Mouse (Mus musculus) right cerebral cortex, postnatal 36 days (tissue): Measurements from ENCODE around the gene Tbc1d16.

Experiments
- DNase-seq, 2 experiments: peaks; one replicate each; pipeline ENCODE4 v3.0.0; 2022; ENCODE audit warnings: low spot score in 2 of 2, mixed read lengths in 1 of 2

Tbc1d16 gene

DNA sequence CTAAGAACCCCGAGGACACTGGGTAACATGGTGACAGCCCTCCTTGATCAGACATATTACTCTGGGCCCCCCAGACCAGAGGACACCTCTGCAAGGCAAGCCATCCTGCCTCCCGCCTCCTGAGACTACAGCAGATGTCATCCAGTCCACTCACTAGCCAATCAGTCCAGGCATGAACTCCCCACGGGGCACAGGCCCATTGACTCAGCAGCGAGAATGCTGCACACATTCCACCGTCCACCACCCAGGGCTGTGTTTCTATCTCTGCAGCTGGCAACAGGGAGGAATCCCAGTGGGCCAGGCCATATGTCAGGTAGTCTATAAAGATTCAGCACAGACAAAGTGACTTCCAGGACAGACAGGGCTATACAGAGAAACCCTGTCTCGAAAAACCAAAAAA lies 20.3 kb downstream of the Tbc1d16 start:
- DNase-seq: no peak

DNA sequence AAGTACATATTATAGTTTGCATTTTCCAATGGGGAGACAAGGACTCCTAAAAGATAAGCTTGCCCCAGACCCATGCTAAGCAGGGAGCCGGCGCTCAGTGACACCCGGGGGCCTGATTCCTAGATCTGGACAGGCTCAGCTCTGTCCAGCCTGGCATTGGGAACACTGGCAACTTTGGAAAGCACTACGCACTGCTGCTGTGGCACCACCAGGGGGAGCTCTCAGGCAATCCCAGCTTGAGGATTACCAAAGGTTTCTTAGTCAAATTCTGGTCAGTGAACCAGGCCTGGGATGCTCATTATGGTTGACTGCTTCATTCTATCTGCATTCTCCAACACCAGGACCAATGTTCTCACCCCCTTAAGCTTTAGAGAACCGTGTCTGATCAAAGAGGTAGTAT lies 21.7 kb downstream of the Tbc1d16 start:
- no peak for DNase-seq

DNA sequence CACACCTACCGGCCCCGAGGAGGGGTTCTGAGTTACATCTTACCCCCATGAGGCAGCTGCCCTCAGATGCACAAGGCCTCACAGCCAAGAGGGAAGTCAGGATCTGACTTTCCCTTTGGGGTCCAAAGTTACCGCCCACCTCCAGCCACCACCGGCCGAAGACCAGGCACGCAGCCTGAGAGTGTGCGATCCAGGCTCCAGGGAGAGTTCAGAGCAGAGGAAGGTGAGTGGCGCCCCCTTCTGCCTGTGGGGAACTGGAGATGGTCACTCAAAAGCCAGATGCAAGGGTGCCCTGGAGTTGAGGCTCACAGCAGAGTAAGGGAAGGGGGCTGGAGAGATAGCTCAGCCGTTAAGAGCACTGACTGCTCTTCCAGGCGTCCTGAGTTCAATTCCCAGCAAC lies 22.6 kb downstream of the Tbc1d16 start:
- DNase-seq: no peak

DNA sequence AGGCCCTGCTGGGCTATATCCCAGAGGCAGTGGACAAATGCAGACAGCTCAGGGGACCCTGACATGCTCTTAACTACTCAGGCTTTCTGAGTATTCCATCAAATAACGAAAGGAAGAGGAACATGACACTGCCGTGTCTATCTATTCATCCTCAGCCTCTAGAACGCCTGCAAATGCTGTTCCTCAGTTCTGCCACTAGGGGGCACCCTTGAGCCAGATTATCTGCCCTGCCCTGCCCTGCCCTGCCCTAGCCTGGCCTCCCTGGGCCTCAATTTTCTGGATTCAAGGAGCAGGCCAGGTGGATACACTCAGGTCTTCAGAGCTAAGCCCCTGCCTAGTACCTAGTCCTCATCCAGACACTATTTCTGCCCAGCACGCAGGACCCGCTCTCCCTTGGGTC lies 24.9 kb downstream of the Tbc1d16 start:
- no peak for DNase-seq

DNA sequence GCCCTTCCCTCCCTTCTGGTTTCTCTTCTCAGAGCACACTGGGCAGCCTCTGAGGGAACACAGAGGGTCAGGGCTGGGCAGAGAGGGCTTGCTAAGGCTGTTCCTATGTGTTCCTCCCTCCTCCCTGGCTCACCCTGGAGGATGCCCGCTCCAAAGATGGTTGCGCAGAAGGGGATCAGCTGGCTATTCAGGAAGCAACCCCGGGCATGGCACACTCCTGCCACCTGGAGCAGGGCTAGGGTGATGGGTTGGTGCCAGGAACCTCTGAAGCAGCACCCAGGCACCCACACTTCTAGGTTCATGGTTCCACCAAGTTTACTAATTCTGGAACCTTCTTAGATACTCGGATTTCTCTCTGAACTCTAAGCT lies 29.1 kb downstream of the Tbc1d16 start:
- no peak for DNase-seq

DNA sequence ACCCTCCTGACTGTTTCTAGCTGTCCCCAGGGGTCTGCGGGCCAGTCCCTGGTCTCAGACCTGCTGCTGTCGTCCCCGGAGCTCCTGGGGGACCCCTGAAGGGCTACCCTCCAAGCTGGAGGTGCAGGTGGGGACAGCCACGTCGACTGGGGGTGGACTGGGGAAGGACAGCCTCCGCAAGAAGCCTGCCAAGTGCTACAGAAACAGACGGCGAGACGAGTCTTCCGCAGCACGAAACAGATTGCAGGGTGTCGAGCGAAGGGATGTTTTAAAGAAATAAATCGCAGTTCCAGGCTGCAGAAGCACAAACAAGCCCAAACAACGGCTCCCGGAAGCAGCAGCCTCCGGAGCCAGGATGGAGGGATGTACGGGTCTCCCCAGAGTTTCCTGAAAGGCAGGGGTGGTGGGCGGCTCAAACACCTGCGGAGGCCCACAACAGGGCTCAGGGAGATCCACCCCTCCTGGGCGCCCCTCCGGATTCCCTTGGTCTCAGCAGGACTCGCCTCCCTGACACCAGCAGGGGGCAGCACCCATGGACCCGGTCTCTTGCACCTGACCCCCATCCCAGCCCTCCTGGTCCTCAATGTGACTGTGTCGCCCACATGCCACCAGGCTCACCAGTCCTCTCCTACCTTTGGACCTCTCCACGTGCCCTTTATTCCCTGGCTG lies 29.6 kb downstream of the Tbc1d16 start:
- peak; percentile 79 to 84 for DNase-seq

DNA sequence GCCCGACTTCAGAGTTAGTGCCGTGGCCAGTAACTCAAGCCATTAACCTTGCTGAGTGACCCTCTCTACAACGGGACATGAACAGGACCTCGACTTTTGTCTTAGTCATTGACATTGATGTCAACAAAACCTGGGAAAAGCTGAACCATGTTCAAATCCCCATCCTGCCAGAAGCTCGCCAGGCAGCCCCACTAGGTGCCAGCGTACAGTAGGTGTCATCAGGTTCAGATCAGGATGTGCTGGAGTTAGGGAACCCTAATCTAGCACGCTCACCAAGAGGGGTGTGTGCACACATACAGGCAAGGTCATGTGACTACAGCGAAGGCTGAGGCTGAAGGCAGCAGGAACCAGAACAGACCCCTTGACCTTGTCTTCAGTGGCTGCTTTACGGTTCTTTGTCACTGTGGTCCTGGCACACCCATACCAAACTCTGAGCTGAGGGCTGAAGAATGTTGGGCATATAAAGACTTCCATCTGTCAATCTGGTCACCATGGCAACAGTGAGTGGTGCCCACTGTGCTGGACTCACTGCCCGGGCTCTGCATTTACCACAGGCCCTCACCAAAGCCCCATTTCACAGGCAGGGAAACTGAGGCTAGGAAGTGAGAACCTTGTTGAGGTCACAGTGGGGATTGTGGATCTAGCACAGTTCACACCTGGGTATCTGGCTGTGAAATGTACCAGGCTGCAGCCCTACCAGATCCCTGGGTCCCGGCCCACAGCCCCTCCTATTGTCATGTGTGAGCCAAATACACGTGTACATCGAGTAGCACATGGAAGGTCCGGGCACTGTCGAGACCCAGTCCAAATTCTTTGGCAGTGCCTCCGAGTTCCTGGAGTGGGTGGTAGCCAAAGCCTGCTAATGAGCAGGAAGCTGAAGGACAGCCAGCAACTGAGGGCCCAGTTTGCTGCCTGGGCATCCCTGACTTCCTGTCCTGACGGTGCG lies 30.4 kb downstream of the Tbc1d16 start:
- peak in 1 of 2 experiments; percentile 34 for DNase-seq

DNA sequence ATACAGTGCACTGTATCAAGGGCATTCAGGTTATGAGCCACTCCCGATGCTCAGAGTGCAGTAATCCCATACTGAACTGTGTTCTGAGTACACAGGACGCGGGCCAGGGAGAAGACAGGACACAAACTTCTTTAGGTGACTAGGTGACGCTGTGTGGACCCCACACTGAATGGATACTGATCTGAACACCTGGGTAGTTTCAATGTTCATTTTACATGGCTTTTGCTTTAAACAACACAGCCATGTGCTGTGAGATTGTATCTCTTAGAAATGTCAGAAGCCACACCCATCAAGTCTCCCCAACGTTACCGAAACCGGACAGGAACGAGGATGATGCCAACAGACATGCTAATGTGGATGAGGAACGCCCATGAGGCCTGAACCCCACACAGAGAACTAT lies 35.7 kb downstream of the Tbc1d16 start:
- DNase-seq: no peak

DNA sequence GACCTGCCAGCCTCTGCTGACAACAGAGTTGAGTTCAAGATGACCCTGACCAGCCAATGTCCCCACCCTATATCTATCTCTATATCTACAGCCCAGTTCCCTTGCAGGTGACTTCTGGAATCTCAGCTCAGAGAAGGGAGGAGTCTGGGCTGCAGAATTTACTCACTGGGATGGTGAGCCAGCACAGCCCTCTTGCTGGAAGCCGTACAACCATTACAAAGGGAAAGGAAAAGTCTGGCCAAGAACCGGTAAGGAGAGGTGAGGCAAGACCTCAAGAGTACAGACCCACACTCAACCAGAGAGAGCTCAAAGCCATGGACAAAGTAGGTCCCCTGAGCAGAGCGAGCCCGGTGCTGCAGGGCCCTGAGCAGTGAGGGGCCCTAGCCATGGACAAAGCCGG lies 36.1 kb downstream of the Tbc1d16 start:
- no peak for DNase-seq

DNA sequence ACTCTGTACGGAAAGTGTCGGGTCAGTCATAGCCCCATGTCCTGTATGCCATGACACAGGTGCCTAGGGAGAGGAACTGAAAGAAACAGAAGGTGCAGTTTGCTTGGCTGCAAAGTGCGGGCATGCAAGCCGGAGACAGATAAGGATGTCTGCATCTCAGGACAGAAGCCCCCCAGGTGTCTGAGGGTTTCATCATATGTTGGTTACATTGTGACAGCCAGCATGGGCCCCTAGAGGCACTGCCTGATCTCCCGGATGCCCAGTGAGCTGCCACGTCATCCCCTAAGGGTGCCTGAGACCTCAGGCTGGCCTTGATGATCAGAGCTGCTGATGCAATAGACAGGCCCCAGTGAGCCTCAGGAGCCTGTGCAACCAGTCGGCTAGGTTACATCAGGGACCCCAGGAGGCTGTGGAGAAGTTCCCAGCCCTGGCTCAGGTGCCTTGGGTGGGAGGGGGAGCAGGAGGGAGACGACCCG lies 36.7 kb downstream of the Tbc1d16 start:
- no peak for DNase-seq

DNA sequence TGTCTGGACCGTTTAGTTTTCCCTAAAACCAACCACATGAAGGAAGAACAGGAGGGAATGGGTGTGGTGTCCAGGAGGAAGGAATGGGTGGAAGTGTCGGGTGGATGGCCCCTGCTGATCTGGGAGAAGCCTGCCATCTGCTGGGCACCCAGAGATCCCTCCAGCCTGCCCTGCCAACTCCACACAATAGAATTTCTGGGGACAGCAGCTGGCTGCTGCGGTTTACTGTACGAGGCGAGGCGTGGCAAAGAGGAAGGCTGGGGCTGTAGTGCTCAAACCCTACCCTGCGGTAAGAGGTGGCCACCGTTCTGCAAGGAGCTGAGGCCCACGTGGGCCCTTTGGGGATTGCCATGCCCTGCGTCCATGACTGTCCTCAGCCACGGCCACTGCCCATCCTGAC lies 37.8 kb downstream of the Tbc1d16 start:
- peak in 1 of 2 experiments; percentile 45 for DNase-seq

DNA sequence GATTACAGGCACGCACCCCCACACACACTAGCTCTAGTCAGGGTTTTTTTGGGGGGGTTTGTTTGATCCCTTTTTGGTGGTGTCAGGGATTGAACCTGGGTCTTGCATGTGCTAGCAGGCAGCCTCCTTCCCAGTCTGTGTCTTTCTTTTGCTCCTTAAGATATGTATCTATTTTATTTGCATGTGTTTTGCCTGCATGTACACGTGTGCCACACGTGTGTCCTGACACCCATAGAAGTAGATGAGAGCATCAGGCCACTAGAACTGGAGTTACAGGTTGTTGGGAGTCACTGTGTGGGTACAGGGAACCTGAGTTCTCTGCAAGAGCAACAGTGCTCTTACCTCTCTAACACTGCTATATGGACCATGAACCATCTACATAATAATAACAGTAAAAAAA lies 39.0 kb downstream of the Tbc1d16 start:
- no peak for DNase-seq

DNA sequence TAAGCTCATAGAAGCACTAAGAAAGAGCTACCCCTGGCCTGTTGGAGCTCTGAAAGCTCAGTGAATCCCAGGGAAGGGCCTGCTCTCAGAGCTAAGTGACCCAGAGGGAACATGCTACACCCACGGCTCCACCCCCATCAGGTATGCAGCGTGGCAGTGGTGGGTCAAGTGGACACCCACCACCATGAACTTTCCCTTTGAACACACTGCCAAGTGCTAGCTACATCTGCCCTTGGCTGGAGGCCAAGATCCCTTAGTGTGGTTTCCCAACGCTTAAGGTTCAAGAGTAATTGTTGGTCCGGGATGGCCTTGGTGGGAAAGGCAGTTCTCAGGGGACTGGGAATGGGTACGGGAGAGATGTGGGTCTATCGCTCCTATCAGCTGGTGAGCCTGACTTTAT lies 39.9 kb downstream of the Tbc1d16 start:
- DNase-seq: no peak

DNA sequence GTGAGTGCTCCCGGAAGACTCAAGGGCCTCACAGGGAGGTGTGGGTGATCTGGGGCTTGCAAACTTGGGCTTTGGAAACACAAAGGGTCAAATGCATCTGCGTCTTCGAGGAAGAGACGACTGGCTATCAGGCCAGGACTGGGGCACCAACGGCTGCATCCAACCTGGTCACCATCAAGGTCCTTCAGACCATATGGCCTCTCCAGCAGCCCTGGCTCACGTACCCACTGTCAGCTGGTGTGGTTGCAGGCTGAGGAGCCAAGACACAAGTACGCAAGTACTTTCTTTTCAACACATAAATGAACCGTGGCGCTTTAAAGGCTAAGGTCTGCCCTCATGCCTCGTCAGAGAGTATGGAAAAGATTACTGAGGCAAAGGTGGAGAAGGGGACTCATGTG lies 40.5 kb downstream of the Tbc1d16 start:
- no peak for DNase-seq

DNA sequence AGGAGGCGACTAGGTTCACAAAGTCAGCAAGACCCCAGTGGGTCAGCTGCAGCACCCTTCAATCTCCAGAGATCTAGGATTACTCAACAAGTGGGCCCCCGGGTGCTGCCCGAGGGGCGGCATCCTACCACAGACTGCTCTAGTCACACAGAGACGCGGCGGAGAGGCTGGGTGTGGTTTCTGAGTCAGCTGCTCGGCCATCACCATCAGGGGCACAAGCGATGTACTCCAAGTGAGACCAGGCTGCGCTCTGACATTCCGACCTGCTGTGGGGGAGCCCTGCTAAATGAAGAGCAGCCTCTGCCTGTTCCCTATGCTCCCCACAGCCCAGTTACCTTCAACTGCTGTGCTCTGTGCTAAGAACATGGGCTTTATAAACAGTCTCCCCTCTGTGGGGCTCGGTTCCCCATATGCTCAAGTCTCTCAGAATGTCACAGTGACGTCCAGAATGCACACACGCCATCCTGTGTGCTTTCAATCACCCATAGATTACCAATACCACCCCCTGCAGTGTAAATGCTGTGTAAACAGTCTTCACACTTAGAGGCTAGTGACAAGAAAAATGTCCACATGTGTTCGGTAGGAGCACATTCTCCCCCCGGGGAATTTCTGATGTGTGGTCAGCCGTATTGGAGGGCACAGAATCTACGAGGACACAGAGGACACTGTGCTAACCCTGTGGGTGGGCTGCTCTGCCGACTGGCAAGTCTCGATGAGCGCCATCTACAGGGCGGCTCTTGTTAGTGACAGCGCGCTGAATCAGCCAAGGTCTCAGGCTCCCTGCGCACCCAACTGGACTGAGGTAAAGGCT lies 41.1 kb downstream of the Tbc1d16 start:
- DNase-seq: peak; percentile 31 to 36

DNA sequence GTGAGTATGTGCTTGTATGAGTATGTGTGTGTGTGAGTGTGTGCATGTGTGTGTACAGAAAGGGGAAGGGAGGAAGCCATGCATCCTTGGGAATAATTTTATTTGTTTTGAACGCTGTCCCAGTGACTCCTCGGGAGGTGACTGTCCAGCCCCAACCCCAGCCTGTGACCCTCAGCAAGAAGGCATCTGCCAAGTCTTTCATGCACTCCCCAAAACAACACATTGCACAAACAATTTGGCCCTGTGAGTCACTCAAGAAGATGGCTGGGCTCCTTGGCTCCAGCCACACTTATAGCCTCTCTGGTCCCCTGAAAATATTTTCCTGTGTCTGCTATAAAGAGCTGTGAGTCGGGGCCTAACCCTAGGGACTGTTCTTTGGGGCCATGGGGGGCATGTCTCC lies 41.9 kb downstream of the Tbc1d16 start:
- no peak for DNase-seq

DNA sequence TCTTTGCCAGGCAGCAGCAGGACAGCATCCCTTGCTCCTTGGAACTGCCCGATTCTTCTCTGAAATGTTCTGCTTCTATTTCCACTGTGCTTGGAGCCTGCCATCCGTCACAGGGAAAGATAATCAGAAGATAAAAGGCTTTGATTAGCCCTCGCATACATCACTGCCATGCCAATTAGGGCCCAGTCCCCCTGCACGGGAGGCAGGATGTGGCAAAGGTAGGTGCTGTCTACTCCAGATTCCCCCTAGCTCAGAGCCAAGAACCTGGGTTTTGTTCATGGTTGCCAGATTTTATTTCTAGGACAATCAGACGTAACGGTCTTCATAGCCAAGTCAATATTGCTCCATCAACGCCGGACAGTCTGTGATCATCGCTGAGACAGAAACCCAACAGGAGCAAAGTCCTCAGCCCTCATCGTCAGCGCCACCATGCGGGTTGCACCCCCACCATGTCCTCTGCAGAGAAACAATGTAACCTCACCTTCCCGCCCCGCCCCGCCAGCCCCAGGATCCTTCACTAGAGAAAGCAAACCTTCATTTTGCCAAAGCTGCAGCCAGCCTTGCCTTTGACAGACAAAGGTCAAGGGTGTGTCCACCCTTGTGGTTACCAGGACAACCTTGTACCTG lies 44.5 kb downstream of the Tbc1d16 start:
- no peak for DNase-seq

DNA sequence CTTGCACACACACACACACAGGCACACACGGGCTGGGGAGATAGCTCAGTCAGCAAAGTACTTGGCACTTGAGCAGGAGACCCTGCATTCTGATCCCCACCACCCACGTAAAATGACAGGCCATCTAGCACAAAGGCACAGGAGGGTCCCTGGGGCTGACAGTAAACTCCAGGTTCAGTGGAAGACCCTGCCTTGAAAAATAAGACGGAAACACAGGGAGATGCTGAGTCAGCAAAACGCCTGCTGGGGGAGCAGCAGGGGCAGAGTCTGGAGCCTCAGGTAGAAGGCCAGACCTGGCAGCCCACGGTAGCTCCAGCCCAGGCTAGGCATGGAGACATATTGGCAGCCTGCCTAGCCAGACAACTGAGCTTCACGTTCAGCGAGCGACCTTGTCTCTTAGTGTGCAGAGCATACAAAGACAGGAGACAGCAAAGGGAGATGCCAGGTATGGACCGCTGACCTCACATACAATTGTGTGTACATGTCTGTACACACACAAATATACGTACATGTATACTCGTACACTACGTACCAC lies 46.4 kb downstream of the Tbc1d16 start:
- DNase-seq: no peak

DNA sequence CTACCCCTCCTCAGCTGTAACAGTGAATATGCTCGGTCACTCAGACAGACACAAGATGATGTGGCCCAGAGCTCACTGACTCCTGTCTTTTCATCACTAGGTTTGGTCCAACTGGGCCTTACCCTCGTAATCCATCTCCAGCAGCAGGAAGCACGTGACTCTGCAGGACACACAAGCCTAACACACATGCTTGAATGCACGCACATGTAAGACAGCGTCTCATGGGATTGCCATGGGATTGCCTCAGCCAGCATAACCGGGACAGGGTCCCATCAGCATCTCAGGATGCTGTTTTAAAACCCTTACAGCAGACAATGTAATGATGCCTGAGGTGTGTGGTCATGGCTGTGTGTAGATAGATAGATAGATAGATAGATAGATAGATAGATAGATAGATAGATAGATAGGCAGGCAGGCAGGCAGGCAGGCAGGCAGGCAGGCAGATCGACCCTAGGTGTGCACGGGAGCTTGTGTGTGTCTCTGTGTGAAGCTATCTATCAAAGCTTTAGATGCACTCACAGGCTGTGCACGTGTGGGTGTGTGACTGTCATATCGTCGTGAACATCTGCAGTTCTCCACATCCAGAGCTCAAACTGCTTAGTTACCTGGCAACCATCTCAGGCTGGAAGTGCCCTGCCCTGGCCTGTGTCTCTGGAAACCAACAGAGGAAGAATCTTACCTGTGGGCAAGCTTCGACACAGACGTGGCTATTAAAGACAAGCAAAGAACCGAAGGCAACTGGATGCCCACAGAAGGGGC lies 47.3 kb downstream of the Tbc1d16 start:
- peak in 1 of 2 experiments; percentile 14 for DNase-seq

DNA sequence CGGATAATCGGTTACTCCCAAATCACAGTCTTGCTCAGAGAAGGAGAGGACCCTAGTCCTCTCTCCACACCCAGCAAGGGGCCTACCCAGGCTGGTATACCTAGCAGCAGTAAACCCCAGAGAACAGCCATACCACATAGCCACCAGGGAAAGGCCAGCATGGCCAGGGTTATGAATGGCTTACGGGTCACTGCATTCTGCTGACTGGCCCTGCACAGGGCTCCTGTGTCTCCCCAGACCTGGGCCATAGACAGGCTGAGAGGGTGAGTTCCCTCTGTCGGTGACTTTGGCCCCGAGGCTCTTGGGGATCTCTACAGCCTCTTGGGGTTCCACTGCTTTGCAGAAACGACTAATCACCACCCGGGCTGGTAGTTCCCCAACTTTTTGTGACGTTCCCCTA lies 50.0 kb downstream of the Tbc1d16 start:
- DNase-seq: no peak
